Mouse (Mus musculus) kidney, postnatal 25 days (tissue): Measurements from ENCODE around the gene Actg1.
A peak's percentile ranks its signal among the peaks of the same experiment; 100 is the strongest.

Source experiments
- DNase-seq, 2 experiments: peaks; one replicate each; pipeline ENCODE4 v3.0.0; 2021; ENCODE audit warnings: mixed read lengths in 2 of 2

Actg1 gene

GRCm38 (mm10) chr11:120310813-120311312, 37.5 kb downstream of the Actg1 start:
- DNase-seq, result peak; percentile 95 to 97

- peak in 1 of 2 experiments; percentile 37 for DNase-seq
These were observed 39.7 kb downstream of the Actg1 start for GRCm38 (mm10) chr11:120308441-120309320.

DNA sequence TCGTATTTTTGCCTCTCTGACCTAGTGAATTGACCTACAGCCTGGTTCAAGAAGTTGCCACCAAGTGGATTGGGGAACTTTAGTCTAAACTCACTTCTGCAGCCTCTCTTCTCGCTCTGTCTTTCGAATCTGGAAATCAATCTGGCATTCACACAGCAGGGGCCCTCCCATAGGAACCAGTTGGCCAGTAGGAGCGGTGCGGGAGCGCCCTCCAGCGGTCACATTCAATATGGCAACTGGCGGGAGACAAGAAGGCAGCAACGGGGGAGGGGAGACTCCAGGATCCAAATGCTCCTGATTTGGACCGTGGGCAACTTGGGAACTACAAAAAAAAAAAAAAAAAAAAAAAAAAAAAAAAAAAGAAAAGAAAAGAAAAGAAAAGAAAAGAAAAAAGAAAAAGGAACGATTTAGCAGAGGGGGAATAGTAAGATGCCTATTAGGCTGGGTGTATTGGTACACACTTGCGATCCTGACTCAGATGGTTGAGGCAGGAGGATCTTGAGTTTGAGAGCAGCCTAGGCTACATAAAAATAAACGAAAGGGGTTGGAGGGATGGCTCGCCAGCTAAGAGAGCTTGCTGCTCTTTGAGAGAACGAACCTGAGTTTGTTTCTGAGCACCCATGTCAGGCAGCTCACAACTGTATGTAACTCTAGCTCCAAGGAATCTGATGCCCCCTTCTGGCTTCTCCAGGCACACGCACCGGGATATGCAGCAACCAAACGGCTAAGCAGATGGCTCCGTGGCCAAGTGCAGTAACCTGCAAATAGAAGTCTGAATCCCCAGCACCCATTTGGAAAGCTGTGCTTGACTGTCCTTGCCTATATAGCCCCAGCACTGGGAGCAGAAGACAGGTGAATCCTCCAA, 40.5 kb downstream of the Actg1 start:
- DNase-seq, result peak; percentile 94 to 99

DNA sequence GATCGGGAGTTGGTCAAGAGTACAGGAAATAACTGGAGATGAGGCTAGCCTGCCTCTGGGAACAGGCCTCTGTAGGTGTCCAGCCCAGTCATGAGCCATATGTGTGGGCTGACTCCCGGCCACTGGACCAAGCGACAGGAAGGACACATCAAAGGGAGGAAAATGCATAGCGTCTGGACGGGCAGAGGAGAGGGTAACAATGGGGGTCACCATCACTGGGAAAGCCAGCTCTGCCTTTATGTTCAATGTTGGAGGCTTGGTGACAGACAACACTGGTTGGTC, 41.3 kb downstream of the Actg1 start:
- peak in 1 of 2 experiments; percentile 45 for DNase-seq

GRCm38 (mm10) chr11:120306366-120307131, 41.8 kb downstream of the Actg1 start:
- DNase-seq, result peak in 1 of 2 experiments; percentile 37

GRCm38 (mm10) chr11:120305535-120306365, 42.6 kb downstream of the Actg1 start:
- DNase-seq, result peak in 1 of 2 experiments; percentile 40

DNA sequence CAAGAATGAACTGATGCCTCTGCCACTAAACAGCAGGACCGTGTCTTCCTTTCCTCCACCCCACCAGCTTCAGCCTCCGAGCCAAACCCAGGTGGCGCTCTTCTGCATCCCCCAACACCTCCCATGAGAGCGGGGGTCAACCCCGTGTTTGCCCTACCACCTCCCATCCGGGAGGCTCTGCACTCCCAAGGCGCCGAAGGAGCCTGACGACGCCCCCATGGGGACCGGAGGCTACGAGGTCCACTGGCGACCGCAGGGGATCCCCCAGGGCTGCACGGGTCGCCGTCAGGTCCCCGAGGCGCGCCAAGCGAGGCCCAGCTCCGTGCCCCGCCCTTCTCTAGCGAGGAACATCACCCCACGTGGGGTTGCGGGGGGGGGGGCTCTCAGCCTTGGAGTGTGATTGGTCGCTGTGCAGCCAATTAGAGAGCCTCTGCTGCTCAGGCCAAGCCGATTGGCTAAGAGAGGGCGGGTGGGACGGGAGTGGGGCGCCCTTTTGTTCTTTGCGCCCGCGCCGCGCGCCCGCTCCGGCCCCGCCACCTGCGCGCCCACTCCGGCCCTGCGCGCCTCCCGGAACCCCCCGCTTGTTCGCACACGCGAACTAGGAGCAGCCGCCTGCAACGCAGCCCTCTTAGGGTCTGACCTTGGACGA, 43.3 kb downstream of the Actg1 start:
- peak; percentile 93 to 98 for DNase-seq

DNA sequence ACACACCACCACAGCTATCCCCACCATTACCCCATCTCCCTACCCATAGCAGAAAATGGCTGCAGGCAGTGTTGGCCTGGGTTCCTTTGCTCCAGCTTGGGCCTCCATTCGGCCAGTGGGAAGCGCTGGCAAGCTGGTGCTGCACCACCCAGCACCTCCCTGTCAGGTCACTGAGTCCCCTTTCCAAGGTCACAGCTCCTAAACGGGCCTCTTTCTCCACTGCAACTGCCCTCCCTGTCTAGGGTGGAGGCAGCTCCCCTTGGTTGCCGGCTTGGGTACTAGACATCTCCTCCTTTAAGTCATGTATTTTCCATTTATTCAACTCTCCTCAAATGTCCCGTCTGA, 44.0 kb downstream of the Actg1 start:
- peak in 1 of 2 experiments; percentile 72 for DNase-seq

- peak in 1 of 2 experiments; percentile 31 for DNase-seq
These were observed 44.6 kb downstream of the Actg1 start for GRCm38 (mm10) chr11:120303559-120304349.

- no peak for DNase-seq
These were observed 45.2 kb downstream of the Actg1 start for GRCm38 (mm10) chr11:120303119-120303518.

DNA sequence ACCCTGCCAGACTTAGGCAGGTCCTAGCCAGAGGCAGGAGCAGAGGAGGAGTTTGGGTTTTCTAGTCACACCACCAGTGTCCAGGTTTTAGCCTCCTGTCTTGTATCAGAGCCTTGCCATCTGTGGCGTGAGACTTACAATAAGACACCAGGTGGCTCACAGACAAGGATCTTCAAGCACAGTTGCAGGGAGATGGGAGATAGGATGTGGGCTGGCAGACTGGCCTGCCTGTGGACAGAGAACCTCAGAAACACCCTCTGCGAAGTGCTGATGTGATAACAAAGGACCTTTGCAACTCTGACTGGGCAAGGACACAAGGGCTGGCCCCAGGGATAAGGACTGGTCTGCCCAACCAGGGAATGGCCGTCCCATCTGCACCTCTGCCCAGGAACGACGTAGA, 48.9 kb downstream of the Actg1 start:
- DNase-seq, result no peak

- DNase-seq, result no peak
These were observed 49.8 kb downstream of the Actg1 start for GRCm38 (mm10) chr11:120298441-120299141.

DNA sequence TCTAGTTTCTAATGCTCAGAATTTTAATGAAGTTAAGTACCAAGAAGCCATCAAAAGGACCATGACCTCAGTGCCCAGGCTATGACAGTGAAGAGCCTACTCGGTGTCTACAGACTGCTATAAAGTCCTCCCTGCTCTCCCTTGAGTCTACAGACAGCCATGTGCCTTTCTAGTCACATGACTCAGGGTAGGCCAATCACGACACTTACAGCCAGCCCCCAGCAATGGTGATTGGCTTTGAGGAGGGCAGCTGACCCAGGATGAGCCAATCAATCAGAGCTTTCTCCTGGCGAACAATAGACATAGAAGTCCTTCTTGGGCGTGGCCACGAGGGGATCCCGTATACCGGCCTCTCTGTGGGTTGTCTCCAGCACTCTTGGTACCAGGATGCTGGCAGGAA, 50.6 kb downstream of the Actg1 start:
- DNase-seq, result no peak

DNA sequence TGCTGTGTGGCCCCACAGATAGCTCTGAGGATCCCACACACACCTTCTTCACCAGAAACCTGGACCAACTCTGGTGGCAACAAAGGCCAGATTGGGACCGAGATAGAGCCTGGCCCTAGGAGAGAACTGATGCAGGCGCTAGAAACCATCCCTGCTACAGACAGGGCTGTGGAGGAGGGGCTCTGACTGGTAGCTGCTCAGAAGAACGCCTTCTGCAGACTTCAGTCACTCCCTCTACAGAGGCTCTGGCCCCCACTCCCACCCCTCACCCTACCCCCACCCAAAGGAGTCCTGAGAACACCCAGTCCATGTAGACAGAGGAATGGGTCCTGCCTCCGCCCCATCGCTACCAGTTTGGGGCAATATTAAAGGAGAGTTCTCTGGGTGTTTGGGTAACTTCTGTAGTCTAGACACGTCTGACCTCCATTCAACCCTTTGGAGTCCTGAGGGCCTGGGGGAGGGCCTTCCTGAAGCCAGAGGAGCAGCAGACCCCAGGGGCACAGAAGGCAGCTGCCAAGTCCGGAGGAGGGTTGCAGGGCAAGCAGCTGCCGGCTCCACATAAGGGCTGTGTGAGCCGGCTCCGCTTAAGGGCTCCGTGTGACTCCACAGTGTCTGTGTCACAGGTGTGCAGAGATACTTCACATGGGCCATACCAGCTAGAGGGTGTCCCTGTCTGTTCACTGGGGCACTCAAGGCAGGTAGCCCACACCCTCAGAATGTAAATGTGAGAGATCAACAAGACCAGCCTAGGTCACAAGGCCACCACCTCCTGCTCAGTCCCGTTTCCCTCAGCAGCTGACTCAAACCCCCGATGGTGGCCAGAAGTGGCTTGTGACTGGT, 51.8 kb downstream of the Actg1 start:
- DNase-seq, result no peak
